Mouse (Mus musculus) gastrocnemius, postnatal 25 days (tissue): ENCODE results near the gene Tspan18. TPM values are rescaled to one million over a fixed set of nuclear protein-coding genes. Genes with fewer than 3 reads are reported as not detected.

Source experiments
- DNase-seq: peaks from one replicate; pipeline ENCODE4 v3.0.0; 2022
- total RNA-seq, 2 experiments: library from RNA; stranded (reverse); gene quantifications; 1 replicate in 1 of 2; 2 replicates in 1 of 2; pipeline ENCODE4 v1.2.3; 2021

The Tspan18 gene
- total RNA-seq, 2 experiments from 2014 or later = 3.8 TPM

GRCm38 (mm10) chr2:93187323-93187996 is 146.8 kb downstream of the Tspan18 start, which contains the start of gene Trp53i11:
TSS of gene Trp53i11 (plus strand) at chr2:93187548.
- DNase-seq = peak; percentile 88

- no peak for DNase-seq
Observed at GRCm38 (mm10) chr2:93182859-93183258, 151.4 kb downstream of the Tspan18 start.

GRCm38 (mm10) chr2:93180077-93180844 is 154.0 kb downstream of the Tspan18 start:
- DNase-seq = no peak

- DNase-seq = no peak
Observed at GRCm38 (mm10) chr2:93179603-93180002, 154.7 kb downstream of the Tspan18 start.

- DNase-seq = no peak
Observed at GRCm38 (mm10) chr2:93178313-93178677, 156.0 kb downstream of the Tspan18 start.

- no peak for DNase-seq
Observed at GRCm38 (mm10) chr2:93177668-93178312, 156.5 kb downstream of the Tspan18 start.

- no peak for DNase-seq
Observed at GRCm38 (mm10) chr2:93176871-93177667, 157.2 kb downstream of the Tspan18 start.

- no peak for DNase-seq
Observed at GRCm38 (mm10) chr2:93176193-93176798, 158.0 kb downstream of the Tspan18 start.

- no peak for DNase-seq
Observed at GRCm38 (mm10) chr2:93175721-93176120, 158.6 kb downstream of the Tspan18 start.

GRCm38 (mm10) chr2:93175278-93175677 is 159.0 kb downstream of the Tspan18 start:
- DNase-seq = peak; percentile 43

- no peak for DNase-seq
Observed at GRCm38 (mm10) chr2:93174159-93174558, 160.1 kb downstream of the Tspan18 start.

GRCm38 (mm10) chr2:93172460-93172859 is 161.8 kb downstream of the Tspan18 start:
- DNase-seq = no peak

- DNase-seq = no peak
Observed at GRCm38 (mm10) chr2:93171929-93172328, 162.4 kb downstream of the Tspan18 start.

GRCm38 (mm10) chr2:93170845-93171200 is 163.5 kb downstream of the Tspan18 start:
- no peak for DNase-seq

- DNase-seq = no peak
Observed at GRCm38 (mm10) chr2:93170156-93170844, 164.0 kb downstream of the Tspan18 start.

GRCm38 (mm10) chr2:93166734-93167406 is 167.4 kb downstream of the Tspan18 start:
- DNase-seq = no peak

- no peak for DNase-seq
Observed at GRCm38 (mm10) chr2:93166295-93166694, 168.0 kb downstream of the Tspan18 start.

GRCm38 (mm10) chr2:93163750-93164335 is 170.5 kb downstream of the Tspan18 start:
- DNase-seq = no peak

GRCm38 (mm10) chr2:93163317-93163716 is 171.0 kb downstream of the Tspan18 start:
- DNase-seq = no peak

- DNase-seq = no peak
Observed at GRCm38 (mm10) chr2:93162791-93163190, 171.5 kb downstream of the Tspan18 start.
